Mouse (Mus musculus): ENCODE data around the gene Klhdc1.

DNA sequence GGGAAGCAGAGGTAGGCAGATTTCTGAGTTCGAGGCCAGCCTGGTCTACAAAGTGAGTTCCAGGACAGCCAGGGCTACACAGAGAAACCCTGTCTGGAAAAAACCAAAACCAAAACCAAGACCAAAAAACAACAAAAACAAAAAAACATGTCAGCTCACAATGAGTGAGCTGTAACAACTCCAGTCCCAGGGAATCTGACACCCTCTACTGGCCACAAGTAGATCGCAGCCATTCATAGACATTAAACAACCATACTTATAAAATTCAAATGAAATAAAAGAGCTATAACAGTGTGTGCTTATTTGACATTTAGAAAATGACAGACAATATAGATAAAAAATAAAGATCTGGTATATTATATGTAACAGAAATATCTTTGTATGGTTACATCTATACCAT lies 92.6 kb downstream of the Klhdc1 start:
- TF ChIP-seq GATA1 (IDR thresholded peaks at IDR 0.05; ENCODE audit: low read depth, low read length) (no peak), POLR2A (IDR thresholded peaks at IDR 0.05; ENCODE audit: control insufficient read depth in 1 of 2, insufficient read depth in 1 of 2, low read depth in 1 of 2, low read length in 2 of 2, poor library complexity in 1 of 2) (no peak), MAFK (IDR thresholded peaks at IDR 0.05; ENCODE audit: borderline replicate concordance, low read depth, low read length) (no peak), NRF1 (IDR thresholded peaks at IDR 0.05; ENCODE audit: insufficient read depth, low read depth, low read length, poor library complexity, severe bottlenecking) (no peak), UBTF (IDR thresholded peaks at IDR 0.05; ENCODE audit: borderline replicate concordance, insufficient read depth, low read depth, low read length) (no peak), CTCF (IDR thresholded peaks at IDR 0.05 in 2 of 3, conservative IDR thresholded peaks at IDR 0.05 in 1 of 3; ENCODE audit: control insufficient read depth in 1 of 3, insufficient read depth in 1 of 3, low read depth in 2 of 3, low read length in 3 of 3, poor library complexity in 1 of 3, severe bottlenecking in 1 of 3) (peak; percentile 46 to 74 (median 54); a peak in 5 of 6 replicates), POLR2AphosphoS2 (IDR thresholded peaks at IDR 0.05; ENCODE audit: low read length) (no peak), TAL1 (IDR thresholded peaks at IDR 0.05; ENCODE audit: low read length) (no peak), USF1 (IDR thresholded peaks at IDR 0.05; ENCODE audit: low read depth, low read length) (no peak), ZC3H11A (IDR thresholded peaks at IDR 0.05; ENCODE audit: low read depth, low read length) (peak; percentile 43)

All from MEL (cell line).